Mouse (Mus musculus): ENCODE measurements around the gene Dapk2. TPM values are rescaled to one million over a fixed set of nuclear protein-coding genes. Genes with fewer than 3 reads are reported as not detected.
A peak's percentile ranks its signal among the peaks of the same experiment; 100 is the strongest.

Gene Dapk2
- total and polyA plus RNA-seq, 3 experiments: 5.6 to 5.8 (median 5.8) TPM

GRCm38 (mm10) chr9:66146141-66146540, 11.9 kb upstream of the Dapk2 start:
- Histone ChIP-seq H3K27ac (no peak overlapping the region), H3K4me3 (no peak overlapping the region), H3K36me3 (ENCODE audit: control insufficient read depth, insufficient read depth, low read length) (no peaks in the 10 kb centered on the region), H3K9ac (ENCODE audit: low read depth, low read length) (no peak overlapping the region), H3K27me3 (ENCODE audit: control insufficient read depth, insufficient read depth, low read length) (no peaks in the 10 kb centered on the region), H3K79me2 (replicated peaks; ENCODE audit: control insufficient read depth, insufficient read depth, low read length) (no peaks in the 10 kb centered on the region), H3K4me1 (ENCODE audit: control insufficient read depth, insufficient read depth, low read length) (no peaks in the 10 kb centered on the region)
- TF ChIP-seq POLR2A (IDR thresholded peaks at IDR 0.05; ENCODE audit: insufficient read depth, low read depth, low read length): no peak
- no peak for TF ChIP-seq EP300 (IDR thresholded peaks at IDR 0.05; ENCODE audit: insufficient read depth, low read depth, low read length)
- TF ChIP-seq CTCF (IDR thresholded peaks at IDR 0.05): no peak
- intact Hi-C loops (cut with DNase I): loop anchor here (10.0 kb wide), 2 partner anchors 259 to 289 kb away; no protein-coding TSS in a partner anchor
- no peak for DNase-seq

- H3K79me2 ChIP-seq (replicated peaks; ENCODE audit: control insufficient read depth, insufficient read depth, low read length): no peaks in the 10 kb centered on the region
- no peaks in the 10 kb centered on the region for H3K36me3 ChIP-seq (ENCODE audit: control insufficient read depth, insufficient read depth, low read length)
- no peaks in the 10 kb centered on the region for H3K27me3 ChIP-seq (ENCODE audit: control insufficient read depth, insufficient read depth, low read length)
- no peak for TF ChIP-seq EP300 (IDR thresholded peaks at IDR 0.05; ENCODE audit: insufficient read depth, low read depth, low read length)
- TF ChIP-seq CTCF (IDR thresholded peaks at IDR 0.05): no peak
- TF ChIP-seq POLR2A (IDR thresholded peaks at IDR 0.05; ENCODE audit: insufficient read depth, low read depth, low read length): no peak
- no peak overlapping the region for H3K4me3 ChIP-seq
- DNase-seq: no peak
- no peaks in the 10 kb centered on the region for H3K4me1 ChIP-seq (ENCODE audit: control insufficient read depth, insufficient read depth, low read length)
- H3K9ac ChIP-seq (ENCODE audit: low read depth, low read length): no peak overlapping the region
- intact Hi-C loops (cut with DNase I): no loop called here
- 42% methylated on average over 9 of the region's 9 CpGs for WGBS
- H3K27ac ChIP-seq: no peak overlapping the region
Measured at GRCm38 (mm10) chr9:66152011-66152410, 6.0 kb upstream of the Dapk2 start.

GRCm38 (mm10) chr9:66153594-66153993, 4.4 kb upstream of the Dapk2 start:
- Histone ChIP-seq H3K4me1 (ENCODE audit: control insufficient read depth, insufficient read depth, low read length) (peaks cover 6% of the 10 kb centered on the region), H3K79me2 (replicated peaks; ENCODE audit: control insufficient read depth, insufficient read depth, low read length) (no peaks in the 10 kb centered on the region), H3K27me3 (ENCODE audit: control insufficient read depth, insufficient read depth, low read length) (no peaks in the 10 kb centered on the region), H3K27ac (no peak overlapping the region), H3K9ac (ENCODE audit: low read depth, low read length) (no peak overlapping the region), H3K36me3 (ENCODE audit: control insufficient read depth, insufficient read depth, low read length) (no peaks in the 10 kb centered on the region), H3K4me3 (no peak overlapping the region)
- no peak for TF ChIP-seq EP300 (IDR thresholded peaks at IDR 0.05; ENCODE audit: insufficient read depth, low read depth, low read length)
- no peak for TF ChIP-seq CTCF (IDR thresholded peaks at IDR 0.05)
- no peak for TF ChIP-seq POLR2A (IDR thresholded peaks at IDR 0.05; ENCODE audit: insufficient read depth, low read depth, low read length)
- no peak for DNase-seq
- WGBS: 76% methylated on average over 6 of the region's 6 CpGs
- intact Hi-C loops (cut with DNase I): no loop called here

GRCm38 (mm10) chr9:66154013-66154412, 4.0 kb upstream of the Dapk2 start:
- DNase-seq: no peak
- 93% methylated on average over 9 of the region's 9 CpGs for WGBS
- intact Hi-C loops (cut with DNase I): no loop called here
- Histone ChIP-seq H3K27ac (no peak overlapping the region), H3K36me3 (ENCODE audit: control insufficient read depth, insufficient read depth, low read length) (no peaks in the 10 kb centered on the region), H3K9ac (ENCODE audit: low read depth, low read length) (no peak overlapping the region), H3K4me1 (ENCODE audit: control insufficient read depth, insufficient read depth, low read length) (peaks cover 6% of the 10 kb centered on the region), H3K27me3 (ENCODE audit: control insufficient read depth, insufficient read depth, low read length) (no peaks in the 10 kb centered on the region), H3K79me2 (replicated peaks; ENCODE audit: control insufficient read depth, insufficient read depth, low read length) (no peaks in the 10 kb centered on the region), H3K4me3 (no peak overlapping the region)
- TF ChIP-seq CTCF (IDR thresholded peaks at IDR 0.05) (no peak), EP300 (IDR thresholded peaks at IDR 0.05; ENCODE audit: insufficient read depth, low read depth, low read length) (no peak), POLR2A (IDR thresholded peaks at IDR 0.05; ENCODE audit: insufficient read depth, low read depth, low read length) (no peak)

- no peak for DNase-seq
- H3K36me3 ChIP-seq (ENCODE audit: control insufficient read depth, insufficient read depth, low read length): no peaks in the 10 kb centered on the region
- H3K27ac ChIP-seq: no peak overlapping the region
- H3K79me2 ChIP-seq (replicated peaks; ENCODE audit: control insufficient read depth, insufficient read depth, low read length): no peaks in the 10 kb centered on the region
- intact Hi-C loops (cut with DNase I): loop anchor here (5.0 kb wide), 1 partner anchor 217 kb away; no protein-coding TSS in a partner anchor
- TF ChIP-seq POLR2A (IDR thresholded peaks at IDR 0.05; ENCODE audit: insufficient read depth, low read depth, low read length) (no peak), CTCF (IDR thresholded peaks at IDR 0.05) (peak; percentile 55)
- 94% methylated on average over 1 of the region's 1 CpGs for WGBS
- H3K4me1 ChIP-seq (ENCODE audit: control insufficient read depth, insufficient read depth, low read length): peaks cover 8% of the 10 kb centered on the region
- no peaks in the 10 kb centered on the region for H3K27me3 ChIP-seq (ENCODE audit: control insufficient read depth, insufficient read depth, low read length)
- H3K4me3 ChIP-seq: no peak overlapping the region
- no peak overlapping the region for H3K9ac ChIP-seq (ENCODE audit: low read depth, low read length)
Measured at GRCm38 (mm10) chr9:66155534-66155933, 2.5 kb upstream of the Dapk2 start.

GRCm38 (mm10) chr9:66158885-66159430, 935 bp downstream of the Dapk2 start:
- WGBS: 81% methylated on average over 6 of the region's 6 CpGs
- peaks cover 10% of the 10 kb centered on the region for H3K4me1 ChIP-seq (ENCODE audit: control insufficient read depth, insufficient read depth, low read length)
- intact Hi-C loops (cut with DNase I): loop anchor here (2.0 to 5.0 kb wide), 4 partner anchors 60 to 213 kb away; no protein-coding TSS in a partner anchor
- H3K36me3 ChIP-seq (ENCODE audit: control insufficient read depth, insufficient read depth, low read length): no peaks in the 10 kb centered on the region
- no peak for DNase-seq
- peak overlapping the region; percentile 88 for H3K9ac ChIP-seq (ENCODE audit: low read depth, low read length)
- H3K27ac ChIP-seq: peak overlapping the region; percentile 71; the same call in 1 of the 2 replicates
- TF ChIP-seq EP300 (IDR thresholded peaks at IDR 0.05; ENCODE audit: insufficient read depth, low read depth, low read length): no peak
- TF ChIP-seq CTCF (IDR thresholded peaks at IDR 0.05): no peak
- no peak for TF ChIP-seq POLR2A (IDR thresholded peaks at IDR 0.05; ENCODE audit: insufficient read depth, low read depth, low read length)
- H3K27me3 ChIP-seq (ENCODE audit: control insufficient read depth, insufficient read depth, low read length): no peaks in the 10 kb centered on the region
- peak overlapping the region; percentile 74 for H3K4me3 ChIP-seq
- H3K79me2 ChIP-seq (replicated peaks; ENCODE audit: control insufficient read depth, insufficient read depth, low read length): no peaks in the 10 kb centered on the region
